Mouse (Mus musculus) olfactory bulb, adult 2 months (tissue): Measurements from ENCODE around the gene Wnt3.

ENCODE experiments used
- CTCF ChIP-seq: fragments of 200-500 bp; IDR thresholded peaks from 2 replicates; pipeline ENCODE4 v1.5.1; 2012; ENCODE audit warnings: low read depth, mild to moderate bottlenecking, low read length, moderate library complexity; ENCODE audit not compliant: insufficient read depth
- POLR2A ChIP-seq: fragments of 200-500 bp; IDR thresholded peaks from 2 replicates; pipeline ENCODE4 v1.6.1; 2012; ENCODE audit warnings: mild to moderate bottlenecking, low read depth, low read length, moderate library complexity; ENCODE audit not compliant: insufficient read depth

- TF ChIP-seq CTCF (no peak), POLR2A (no peak)
Measured at GRCm38 (mm10) chr11:103749306-103750089, 24.5 kb upstream of the Wnt3 start, which contains the start of gene Wnt9b.
